Mouse (Mus musculus) CD4-positive naive resting alpha-beta T cell, adult 57 days (primary cell): ENCODE data around the gene Gm498. TPM values are rescaled to one million over a fixed set of nuclear protein-coding genes. Genes with fewer than 3 reads are reported as not detected.

Experiments used
- total RNA-seq: library from RNA; stranded (reverse); gene quantifications from one replicate; pipeline ENCODE4 v1.2.4, GENCODE M21; 2023

The Gm498 gene
- total RNA-seq, result not detected

GRCm38 (mm10) chr7:143866538-143866937, at the start of gene Gm498:
Gene Gm498 (plus strand): TSS chr7:143866838.

GRCm38 (mm10) chr7:143822375-143823265, 44.0 kb upstream of the Gm498 start, which contains the start of the genes Nadsyn1 and Dhcr7:
Gene Nadsyn1 (minus strand): TSS chr7:143822849.
Gene Dhcr7 (plus strand): TSS chr7:143823145.

Other genes with a start within 250 kb of the Gm498 start
- gene Tnfrsf26, start 238.1 kb upstream of the Gm498 start, total RNA-seq, result 29.8 TPM
- 19.1 TPM for gene Tnfrsf22, start 217.2 kb upstream of the Gm498 start, total RNA-seq
- gene Tnfrsf23, start 181.0 kb upstream of the Gm498 start, total RNA-seq, result 4.3 TPM
- 32.5 TPM for gene Osbpl5, start 109.9 kb upstream of the Gm498 start, total RNA-seq
- gene Mrgprg, start 99.8 kb upstream of the Gm498 start, total RNA-seq, result not detected
- gene Mrgpre, start 82.3 kb upstream of the Gm498 start, total RNA-seq, result 1.1 TPM
- gene Nadsyn1, start 44.0 kb upstream of the Gm498 start, total RNA-seq, result 16.5 TPM
- 30.3 TPM for gene Dhcr7, start 43.7 kb upstream of the Gm498 start, total RNA-seq
- gene Shank2, start 135.1 kb downstream of the Gm498 start, total RNA-seq, result not detected